Mouse (Mus musculus): ENCODE data around the gene H2-Aa.
"Not testable (repeated sequence)": the region's sequence is repeated elsewhere in the genome, so short reads cannot be mapped to it uniquely, and the experiment has no call there.

H2-Aa gene

DNA sequence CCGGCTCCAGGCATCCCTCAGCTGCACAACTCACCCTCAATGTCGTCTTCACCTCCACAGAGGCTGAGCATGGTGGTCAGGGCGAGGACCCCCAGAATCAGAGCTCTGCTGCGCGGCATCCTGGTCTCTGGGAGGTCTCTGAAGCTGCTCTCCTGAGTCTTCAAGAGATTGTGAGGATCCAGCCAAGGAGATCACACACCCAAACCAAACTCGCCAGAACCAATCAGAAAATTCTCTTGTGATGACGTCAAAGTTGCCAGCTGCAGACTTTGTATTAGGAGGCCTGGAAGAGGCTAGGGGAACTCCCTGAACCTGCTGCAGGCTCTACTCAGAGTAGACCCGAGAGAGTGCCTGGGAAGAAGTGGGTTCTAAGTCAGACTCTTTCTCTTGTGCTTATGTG is at the start of gene H2-Aa:
Gene H2-Aa (minus strand): TSS at position 176 of the 400 bp plus-strand sequence.
- peak; percentile 37 to 83 for DNase-seq (ENCODE audit: low read depth in 1 of 2, low spot score in 2 of 2)

DNA sequence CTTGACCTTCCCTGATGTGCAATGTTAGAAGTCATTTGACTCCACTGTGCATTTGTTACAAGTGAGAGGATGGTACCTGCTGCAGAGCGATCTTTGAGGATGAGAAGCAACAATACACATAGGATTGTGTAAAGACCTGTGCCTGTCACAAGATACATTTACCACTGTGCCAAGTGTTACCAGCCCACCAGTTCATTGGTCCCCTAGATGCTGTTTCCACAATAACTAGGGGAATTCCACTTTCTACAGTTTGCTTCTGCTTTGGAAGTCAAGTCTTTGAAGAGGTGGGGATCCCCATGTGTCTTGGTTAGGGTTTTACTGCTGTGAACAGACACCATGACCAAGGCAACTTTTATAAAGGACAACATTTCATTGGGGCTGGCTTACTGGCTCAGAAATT is 43.6 kb upstream of the H2-Aa start:
- DNase-seq (ENCODE audit: low read depth in 1 of 2, low spot score in 2 of 2): no peak

GRCm38 (mm10) chr17:34329807-34330206 is 42.2 kb upstream of the H2-Aa start:
- no peak for DNase-seq (ENCODE audit: low read depth in 1 of 2, low spot score in 2 of 2)

GRCm38 (mm10) chr17:34326373-34326772 is 38.8 kb upstream of the H2-Aa start:
- no peak for DNase-seq (ENCODE audit: low read depth in 1 of 2, low spot score in 2 of 2)

GRCm38 (mm10) chr17:34325436-34325835 is 37.8 kb upstream of the H2-Aa start, which contains the start of gene H2-Eb2:
H2-Eb2 (plus strand) TSS chr17:34325665.
- no peak for DNase-seq (ENCODE audit: low read depth in 1 of 2, low spot score in 2 of 2)

DNA sequence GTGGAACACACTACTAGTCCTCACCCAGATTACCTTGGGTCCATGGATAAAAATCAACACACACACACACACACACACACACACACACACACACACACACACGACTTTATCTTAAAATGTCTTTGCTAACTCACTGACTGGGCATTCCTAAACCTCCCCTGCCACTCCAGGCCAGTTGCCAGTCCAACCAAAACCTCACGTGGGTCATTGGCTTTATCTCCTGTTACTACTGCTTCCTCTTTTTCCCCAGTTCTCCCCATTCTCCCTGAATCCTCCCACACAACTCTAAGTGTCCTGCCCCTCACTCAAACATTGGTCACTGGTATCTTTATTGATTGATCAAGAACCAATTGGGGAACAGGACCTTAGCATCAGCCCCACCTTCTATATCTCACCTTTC is 29.7 kb upstream of the H2-Aa start:
- DNase-seq (ENCODE audit: low read depth in 1 of 2, low spot score in 2 of 2): no peak

DNA sequence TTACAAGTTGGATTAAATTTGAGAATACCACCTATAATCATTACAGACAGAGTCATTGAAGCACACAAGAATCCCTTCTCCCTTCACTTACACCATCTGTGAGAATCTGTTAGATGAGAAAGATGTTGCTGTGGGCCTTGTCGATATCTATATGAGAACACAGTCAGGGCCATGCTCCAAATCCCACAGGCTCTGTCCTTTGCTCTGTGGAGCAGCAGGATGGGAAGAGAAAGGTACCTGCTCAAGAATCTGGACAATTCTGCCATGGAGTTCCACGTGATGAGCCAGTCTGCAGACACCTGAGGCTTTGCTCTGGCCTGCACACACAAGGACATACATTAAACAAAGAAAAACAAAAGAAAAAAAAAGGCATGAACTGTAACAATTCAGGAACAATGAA is 29.1 kb upstream of the H2-Aa start:
- DNase-seq (ENCODE audit: low read depth in 1 of 2, low spot score in 2 of 2): no peak

GRCm38 (mm10) chr17:34315512-34315911 is 27.9 kb upstream of the H2-Aa start:
- DNase-seq (ENCODE audit: low read depth in 1 of 2, low spot score in 2 of 2): no peak

- DNase-seq (ENCODE audit: low read depth in 1 of 2, low spot score in 2 of 2): no peak
Measured at GRCm38 (mm10) chr17:34314286-34314685, 26.7 kb upstream of the H2-Aa start.

- peak in 1 of 2 experiments; percentile 82 for DNase-seq (ENCODE audit: low read depth in 1 of 2, low spot score in 2 of 2)
Measured at GRCm38 (mm10) chr17:34313393-34313792, 25.8 kb upstream of the H2-Aa start.

- DNase-seq (ENCODE audit: low read depth in 1 of 2, low spot score in 2 of 2): peak in 1 of 2 experiments; percentile 38
Measured at GRCm38 (mm10) chr17:34312185-34312584, 24.6 kb upstream of the H2-Aa start.

DNA sequence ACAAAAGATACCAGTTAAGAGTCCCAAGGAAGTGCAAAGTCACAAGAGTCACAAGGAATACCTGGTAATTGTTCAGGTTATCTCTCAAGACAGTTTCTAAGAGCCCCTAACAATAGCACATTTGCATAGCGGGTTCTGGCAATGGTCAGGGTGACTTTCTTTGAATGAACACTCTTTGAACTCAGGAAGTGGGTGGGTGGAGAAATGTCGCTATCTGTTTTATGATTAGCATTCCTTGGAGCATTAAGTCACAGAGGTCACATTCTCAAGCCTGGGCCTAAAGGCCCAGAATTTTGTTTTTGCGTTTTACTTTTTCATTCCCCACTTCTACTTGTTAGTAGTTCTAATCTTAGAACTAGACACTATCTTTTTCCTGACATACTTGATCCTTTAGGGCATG is 22.9 kb upstream of the H2-Aa start:
- not testable (repeated sequence) for DNase-seq (ENCODE audit: low read depth in 1 of 2, low spot score in 2 of 2)

GRCm38 (mm10) chr17:34309683-34310385 is 22.2 kb upstream of the H2-Aa start:
- DNase-seq (ENCODE audit: low read depth in 1 of 2, low spot score in 2 of 2): peak in 1 of 2 experiments; percentile 8

DNA sequence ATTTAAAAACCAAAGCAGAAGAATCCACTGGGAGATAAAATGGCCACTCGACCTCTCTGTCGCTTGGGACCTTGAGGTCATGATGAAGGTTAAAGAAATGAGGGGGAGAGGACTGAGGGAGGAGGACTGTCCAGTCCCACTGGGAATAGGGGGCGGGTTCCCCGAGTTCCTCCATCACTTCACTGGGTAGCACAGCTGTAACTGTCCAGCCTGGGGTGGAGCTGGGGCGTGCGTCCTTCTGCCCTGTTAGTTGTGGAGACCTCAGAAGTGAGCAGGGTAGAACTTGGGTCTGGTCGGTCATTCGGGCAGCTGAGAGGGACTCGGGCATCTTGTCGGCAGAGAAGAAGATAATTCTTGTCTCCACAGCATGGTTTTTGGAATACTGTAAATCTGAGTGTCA is 21.6 kb upstream of the H2-Aa start:
- DNase-seq (ENCODE audit: low read depth in 1 of 2, low spot score in 2 of 2): no peak

DNA sequence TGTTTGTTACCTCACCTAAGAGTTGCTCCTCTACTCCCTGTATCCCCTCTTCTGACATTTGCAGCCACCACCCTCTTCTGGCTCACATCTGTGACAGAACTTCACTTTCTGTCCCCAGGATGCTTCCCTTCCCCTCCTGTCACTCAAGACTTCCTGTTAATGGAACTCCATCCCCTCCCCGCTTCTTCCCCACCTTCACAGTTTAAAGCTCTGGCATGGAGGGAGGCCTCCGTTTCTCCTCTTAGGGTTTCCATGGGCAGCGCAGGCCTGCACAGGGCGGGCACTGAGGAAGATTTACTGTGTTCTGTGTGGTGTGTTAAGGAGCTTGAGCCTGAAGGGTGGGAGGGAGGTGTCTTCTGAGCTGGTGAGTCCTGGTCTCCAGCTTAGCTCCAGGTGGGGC is 20.5 kb upstream of the H2-Aa start:
- DNase-seq (ENCODE audit: low read depth in 1 of 2, low spot score in 2 of 2): peak in 1 of 2 experiments; percentile 11

- no peak for DNase-seq (ENCODE audit: low read depth in 1 of 2, low spot score in 2 of 2)
Measured at GRCm38 (mm10) chr17:34307216-34307615, 19.6 kb upstream of the H2-Aa start.

GRCm38 (mm10) chr17:34306407-34306806 is 18.8 kb upstream of the H2-Aa start:
- DNase-seq (ENCODE audit: low read depth in 1 of 2, low spot score in 2 of 2): peak in 1 of 2 experiments; percentile 24

- DNase-seq (ENCODE audit: low read depth in 1 of 2, low spot score in 2 of 2): peak; percentile 52 to 84
Measured at GRCm38 (mm10) chr17:34305380-34306030, 17.9 kb upstream of the H2-Aa start, which contains the start of gene H2-Eb1. H2-Eb1 (plus strand) TSS chr17:34305867.

- peak in 1 of 2 experiments; percentile 67 for DNase-seq (ENCODE audit: low read depth in 1 of 2, low spot score in 2 of 2)
Measured at GRCm38 (mm10) chr17:34304751-34305150, 17.1 kb upstream of the H2-Aa start.

- DNase-seq (ENCODE audit: low read depth in 1 of 2, low spot score in 2 of 2): no peak
Measured at GRCm38 (mm10) chr17:34303789-34304188, 16.2 kb upstream of the H2-Aa start.

GRCm38 (mm10) chr17:34301670-34302190 is 14.1 kb upstream of the H2-Aa start:
- DNase-seq (ENCODE audit: low read depth in 1 of 2, low spot score in 2 of 2): no peak

All from monocyte, adult 2 months (primary cell).